Mouse (Mus musculus) megakaryocyte, embryonic 14.5 days (primary cell): Measurements from ENCODE around the gene Psmb6. TPM values are rescaled to one million over a fixed set of nuclear protein-coding genes. Genes with fewer than 3 reads are reported as not detected.

Experiments used
- H3K27me3 ChIP-seq: replicated peaks from 2 replicates; pipeline ENCODE3; 2012; ENCODE audit warnings: inconsistent platforms
- H3K36me3 ChIP-seq: replicated peaks from 2 replicates; pipeline ENCODE3; 2012; ENCODE audit warnings: low read length, inconsistent platforms, mixed read lengths
- H3K4me1 ChIP-seq: 2 replicates; pipeline ENCODE4 v1.6.1; 2012; ENCODE audit warnings: inconsistent platforms
- H3K4me3 ChIP-seq: replicated peaks from 2 replicates; pipeline ENCODE3; 2012; ENCODE audit warnings: moderate library complexity, mild to moderate bottlenecking, inconsistent platforms
- H3K9me3 ChIP-seq: 2 replicates; pipeline ENCODE4 v1.6.1; 2012; ENCODE audit warnings: inconsistent platforms
- FLI1 ChIP-seq: IDR thresholded peaks from 2 replicates; pipeline ENCODE4 v1.6.1; 2012; ENCODE audit warnings: low read length, inconsistent platforms, mixed read lengths
- GATA1 ChIP-seq: IDR thresholded peaks from 3 replicates; pipeline ENCODE4 v1.6.1; 2012; ENCODE audit warnings: mixed read lengths, low read length, inconsistent platforms, borderline replicate concordance
- polyA plus RNA-seq: library from polyadenylated mRNA; stranded (reverse); fragments of >175 nt; gene quantifications from 2 replicates; pipeline ENCODE4 v1.2.3, GENCODE M21; 2012; ENCODE audit warnings: low replicate concordance; ENCODE audit not compliant: insufficient read depth

Psmb6 gene
- polyA plus RNA-seq, 1 experiment, result 226 TPM

- Histone ChIP-seq H3K36me3 (no peaks in the 10 kb centered on the region), H3K27me3 (peaks cover 42% of the 10 kb centered on the region), H3K9me3 (no peaks in the 10 kb centered on the region; the same call in 1 of the 2 replicates), H3K4me1 (peaks cover 52% of the 10 kb centered on the region), H3K4me3 (peak overlapping the region; percentile 90)
- TF ChIP-seq FLI1, result no peak
- TF ChIP-seq GATA1, result no peak
Observed at GRCm38 (mm10) chr11:70540928-70541327, 15.8 kb downstream of the Psmb6 start.

DNA sequence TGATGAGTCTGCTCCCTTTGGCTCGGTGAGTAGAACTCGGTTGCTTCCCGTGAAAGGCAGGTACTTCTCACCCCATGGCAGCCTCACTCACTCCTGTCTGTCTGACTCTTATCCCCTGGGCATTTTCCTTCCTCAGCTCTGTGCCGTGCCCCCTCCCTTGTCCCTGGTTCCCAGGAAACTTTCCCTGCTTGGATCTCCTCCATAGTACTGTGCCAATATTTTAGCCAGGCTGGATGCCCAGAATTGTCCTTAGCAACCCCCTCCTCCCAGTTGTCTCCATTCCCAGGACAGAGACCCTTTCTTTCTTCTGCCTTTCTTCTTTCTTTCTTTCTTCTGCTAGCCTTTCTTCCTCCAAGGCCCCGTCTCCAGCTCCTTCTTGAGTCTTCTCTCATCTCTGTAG, 16.2 kb downstream of the Psmb6 start:
- Histone ChIP-seq H3K9me3 (no peaks in the 10 kb centered on the region; the same call in 1 of the 2 replicates), H3K27me3 (peaks cover 47% of the 10 kb centered on the region), H3K36me3 (no peaks in the 10 kb centered on the region), H3K4me1 (peaks cover 47% of the 10 kb centered on the region), H3K4me3 (no peak overlapping the region)
- TF ChIP-seq FLI1 (no peak), GATA1 (no peak)

- no peaks in the 10 kb centered on the region; the same call in 1 of the 2 replicates for H3K9me3 ChIP-seq
- H3K4me3 ChIP-seq, result no peak overlapping the region
- H3K36me3 ChIP-seq, result no peaks in the 10 kb centered on the region
- H3K4me1 ChIP-seq, result peaks cover 37% of the 10 kb centered on the region
- TF ChIP-seq FLI1 (no peak), GATA1 (no peak)
- peaks cover 47% of the 10 kb centered on the region for H3K27me3 ChIP-seq
Observed at GRCm38 (mm10) chr11:70544496-70544895, 19.3 kb downstream of the Psmb6 start.

- Histone ChIP-seq H3K36me3 (no peaks in the 10 kb centered on the region), H3K9me3 (no peaks in the 10 kb centered on the region), H3K4me1 (peaks cover 42% of the 10 kb centered on the region), H3K27me3 (peaks cover 42% of the 10 kb centered on the region), H3K4me3 (no peak overlapping the region)
- TF ChIP-seq GATA1, result no peak
Observed at GRCm38 (mm10) chr11:70551526-70551925, 26.4 kb downstream of the Psmb6 start.

DNA sequence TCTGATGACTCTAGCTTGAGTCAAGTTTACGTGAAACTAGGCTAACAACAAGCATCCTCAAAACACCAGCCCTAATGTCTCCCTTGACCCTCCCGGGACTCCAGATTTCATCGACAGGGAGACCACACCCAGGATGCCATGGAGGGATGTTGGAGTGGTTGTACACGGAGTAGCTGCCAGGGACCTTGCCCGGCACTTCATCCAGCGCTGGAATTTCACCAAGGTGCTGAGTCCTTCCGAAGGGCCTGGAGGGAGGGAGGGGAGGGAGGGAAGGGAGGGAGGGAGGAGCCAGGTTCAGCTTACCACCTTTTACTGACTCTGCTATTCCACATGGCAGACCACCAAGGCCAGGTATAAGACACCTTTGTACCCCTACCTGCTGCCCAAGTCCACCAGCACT, 28.8 kb downstream of the Psmb6 start:
- Histone ChIP-seq H3K27me3 (peaks cover 45% of the 10 kb centered on the region), H3K36me3 (peaks cover 9% of the 10 kb centered on the region)

DNA sequence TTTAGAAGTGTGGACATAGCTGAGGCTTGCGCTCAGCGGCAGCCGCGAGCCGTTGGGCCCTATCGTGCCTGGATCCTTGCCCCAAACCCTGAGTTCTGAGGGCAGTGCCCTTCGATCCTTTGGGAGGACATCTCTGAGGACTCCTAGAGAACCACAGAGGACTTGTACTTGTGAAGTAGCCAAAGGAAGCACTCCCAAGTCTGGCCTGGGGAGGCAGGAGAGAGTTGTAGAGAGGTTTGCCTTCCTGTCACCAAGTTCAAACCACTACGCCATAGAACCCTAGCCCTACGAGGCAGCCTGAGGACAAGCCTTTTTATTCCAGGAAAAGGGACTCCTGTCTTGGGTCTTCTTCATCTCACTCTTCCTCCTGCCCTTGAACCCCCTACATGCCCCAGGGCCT, 32.4 kb downstream of the Psmb6 start:
- peaks cover 34% of the 10 kb centered on the region for H3K27me3 ChIP-seq
- no peak overlapping the region for H3K4me3 ChIP-seq
- peaks cover 59% of the 10 kb centered on the region for H3K4me1 ChIP-seq
- peaks cover 9% of the 10 kb centered on the region for H3K36me3 ChIP-seq
- TF ChIP-seq FLI1 (no peak), GATA1 (no peak)
- H3K9me3 ChIP-seq, result no peaks in the 10 kb centered on the region

More for the DNA sequence above, 28.8 kb downstream of the Psmb6 start:
- TF ChIP-seq GATA1 (no peak), FLI1 (no peak)
- Histone ChIP-seq H3K4me3 (no peak overlapping the region), H3K9me3 (no peaks in the 10 kb centered on the region), H3K4me1 (peaks cover 53% of the 10 kb centered on the region)

DNA sequence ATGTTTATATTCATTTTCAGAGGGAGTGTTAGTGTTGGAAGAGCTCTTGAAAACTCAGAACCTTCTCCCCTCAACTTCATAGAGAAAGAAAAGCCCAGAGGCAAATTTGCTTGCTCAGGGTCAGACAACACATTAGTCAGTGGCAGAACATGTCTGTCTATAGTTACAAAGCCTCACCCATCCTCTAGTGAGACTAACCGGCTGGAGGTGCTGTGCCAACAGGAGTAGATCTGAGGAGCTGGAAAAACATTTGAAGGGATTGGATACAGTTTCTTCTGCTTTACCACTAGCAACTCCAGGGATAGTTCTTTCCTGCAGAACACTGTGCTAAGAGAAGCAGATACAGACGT, 36.7 kb downstream of the Psmb6 start:
- peaks cover 72% of the 10 kb centered on the region for H3K4me1 ChIP-seq
- no peak for TF ChIP-seq GATA1
- no peak for TF ChIP-seq FLI1
- H3K9me3 ChIP-seq, result no peaks in the 10 kb centered on the region
- H3K27me3 ChIP-seq, result peaks cover 4% of the 10 kb centered on the region
- H3K4me3 ChIP-seq, result peak overlapping the region; percentile 98
- H3K36me3 ChIP-seq, result peaks cover 31% of the 10 kb centered on the region

DNA sequence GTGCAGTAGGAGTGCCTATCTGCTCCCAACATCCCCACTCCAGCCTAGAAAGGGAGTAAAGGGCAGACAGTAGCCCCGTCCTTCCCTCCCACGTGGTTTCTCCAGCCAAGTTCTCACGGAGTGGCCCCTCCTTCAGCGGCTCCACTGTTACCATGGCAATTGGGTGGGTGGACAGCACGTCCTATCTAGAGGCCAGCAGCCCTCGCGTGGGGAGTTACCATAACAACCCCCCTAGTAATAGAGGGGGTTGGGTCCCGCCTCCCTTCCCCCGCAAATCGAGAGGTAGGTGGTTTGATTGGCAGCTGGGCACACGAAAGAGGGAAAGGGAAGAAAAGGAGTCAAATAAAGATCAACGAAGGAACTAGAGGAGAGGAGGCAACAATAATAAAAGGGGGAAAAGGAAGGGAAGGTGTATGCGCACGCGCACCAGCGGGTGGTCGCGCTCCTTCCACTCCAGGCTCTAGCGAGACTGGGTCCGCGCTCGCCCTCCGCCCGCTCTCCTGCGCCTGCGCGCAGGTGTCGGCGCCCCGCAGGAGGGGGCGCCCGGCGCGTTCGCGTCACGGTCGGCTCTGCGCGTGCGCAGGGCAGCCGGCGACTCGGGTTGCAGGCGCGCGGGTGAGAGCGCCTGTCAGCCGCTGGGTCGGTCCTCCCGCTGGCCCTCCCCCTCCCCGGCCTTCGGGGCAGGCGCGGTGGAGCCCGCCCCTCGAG, 37.3 kb downstream of the Psmb6 start, which contains the start of gene Mink1:
Gene Mink1 (plus strand): TSS at position 595 of the 708 bp plus-strand sequence.
- no peaks in the 10 kb centered on the region for H3K9me3 ChIP-seq
- TF ChIP-seq GATA1 (no peak), FLI1 (no peak)
- H3K36me3 ChIP-seq, result peaks cover 32% of the 10 kb centered on the region
- H3K4me3 ChIP-seq, result peak within 1 kb of the TSS; percentile 98
- H3K27me3 ChIP-seq, result no peaks in the 10 kb centered on the region
- H3K4me1 ChIP-seq, result peaks cover 74% of the 10 kb centered on the region

GRCm38 (mm10) chr11:70562995-70563469, 37.9 kb downstream of the Psmb6 start:
- Histone ChIP-seq H3K9me3 (no peaks in the 10 kb centered on the region), H3K27me3 (no peaks in the 10 kb centered on the region), H3K4me3 (peak overlapping the region; percentile 98), H3K36me3 (peaks cover 32% of the 10 kb centered on the region), H3K4me1 (peaks cover 74% of the 10 kb centered on the region)
- TF ChIP-seq FLI1, result no peak
- no peak for TF ChIP-seq GATA1

DNA sequence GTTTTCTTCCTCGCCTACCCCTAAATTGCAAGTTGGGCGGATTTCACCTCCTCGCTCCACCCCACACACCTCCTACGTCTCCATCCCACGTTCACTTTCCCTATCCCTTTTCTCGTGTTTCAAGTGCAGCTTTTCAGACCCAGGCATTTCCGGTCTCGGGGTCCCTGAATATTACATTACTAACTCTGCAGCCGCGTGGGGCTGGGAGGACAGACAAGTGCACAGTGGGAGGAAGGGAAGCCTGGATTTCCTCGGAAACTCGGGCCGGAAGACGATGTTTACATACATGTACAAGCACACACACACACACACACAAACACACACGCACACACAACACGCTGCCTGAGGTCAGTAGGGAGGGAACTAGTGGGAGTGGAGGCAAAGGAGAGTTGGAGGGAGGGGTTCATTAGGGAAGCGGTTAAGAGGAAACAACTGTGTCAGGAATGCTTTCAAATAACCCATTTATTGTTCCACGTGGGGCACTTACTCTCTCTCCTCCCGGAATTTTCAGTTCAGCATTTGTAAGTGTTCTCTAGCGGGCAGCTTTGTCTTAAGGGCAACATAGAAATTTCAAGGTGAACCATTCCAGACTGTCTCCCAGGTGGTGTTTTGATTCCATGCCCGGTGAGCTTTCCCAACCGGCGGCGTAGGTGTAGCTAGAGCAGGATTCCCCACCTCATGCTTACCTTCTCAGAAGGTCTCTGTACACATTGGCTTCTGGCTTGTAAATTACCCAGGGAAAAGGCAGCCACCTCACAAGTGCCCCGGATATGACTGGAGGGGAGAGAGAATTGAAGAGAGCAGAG, 38.5 kb downstream of the Psmb6 start:
- Histone ChIP-seq H3K27me3 (no peaks in the 10 kb centered on the region), H3K9me3 (no peaks in the 10 kb centered on the region), H3K4me3 (peak overlapping the region; percentile 98), H3K36me3 (peaks cover 39% of the 10 kb centered on the region), H3K4me1 (peaks cover 77% of the 10 kb centered on the region)
- TF ChIP-seq GATA1, result no peak
- TF ChIP-seq FLI1, result no peak
